Mouse (Mus musculus) R1 (cell line): ENCODE results near the gene Jph2.
"Not testable (repeated sequence)": the region's sequence is repeated elsewhere in the genome, so short reads cannot be mapped to it uniquely, and the experiment has no call there.

Source experiments
- DNase-seq: peaks from one replicate; pipeline ENCODE4 v3.0.0-alpha.2; 2018; ENCODE audit warnings: low read depth, low spot score

The Jph2 gene

DNA sequence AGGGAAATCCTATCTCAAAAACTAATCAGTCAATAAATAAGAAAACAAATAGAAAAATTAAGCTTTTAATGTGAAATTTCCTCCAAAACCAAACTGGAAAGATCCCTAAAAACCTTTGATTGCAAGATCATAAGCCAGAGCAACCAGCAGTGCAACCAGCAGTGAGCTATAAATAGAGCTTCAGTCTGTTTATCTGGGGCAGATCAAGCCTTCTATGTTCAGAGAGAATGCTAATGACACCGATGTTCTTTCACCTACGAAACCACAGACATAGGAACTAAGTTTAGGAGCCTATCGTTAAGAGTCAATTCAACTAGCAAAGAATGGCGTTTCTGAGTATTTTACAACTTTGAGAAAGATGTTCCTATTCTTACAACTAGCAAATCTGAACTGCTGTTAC lies 14.0 kb upstream of the Jph2 start:
- DNase-seq: no peak

DNA sequence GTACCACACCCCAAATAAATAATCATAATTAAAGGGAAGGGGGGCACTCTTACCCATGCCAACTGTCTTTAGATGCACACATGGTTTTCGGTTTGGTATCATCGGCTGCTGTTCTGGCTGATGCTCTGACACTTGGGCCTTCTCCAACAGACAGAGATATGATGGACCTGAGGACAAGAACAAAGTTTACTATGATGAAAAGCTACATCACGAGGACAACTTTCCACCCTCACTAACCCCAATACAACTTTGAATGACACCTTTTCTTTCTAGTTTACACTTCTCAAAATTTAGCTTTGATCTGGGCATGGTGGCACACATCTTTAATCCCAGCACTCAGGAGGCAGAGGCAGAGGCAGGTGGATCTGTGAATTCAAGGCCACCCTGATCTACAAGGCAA lies 13.6 kb upstream of the Jph2 start:
- DNase-seq: not testable (repeated sequence)

DNA sequence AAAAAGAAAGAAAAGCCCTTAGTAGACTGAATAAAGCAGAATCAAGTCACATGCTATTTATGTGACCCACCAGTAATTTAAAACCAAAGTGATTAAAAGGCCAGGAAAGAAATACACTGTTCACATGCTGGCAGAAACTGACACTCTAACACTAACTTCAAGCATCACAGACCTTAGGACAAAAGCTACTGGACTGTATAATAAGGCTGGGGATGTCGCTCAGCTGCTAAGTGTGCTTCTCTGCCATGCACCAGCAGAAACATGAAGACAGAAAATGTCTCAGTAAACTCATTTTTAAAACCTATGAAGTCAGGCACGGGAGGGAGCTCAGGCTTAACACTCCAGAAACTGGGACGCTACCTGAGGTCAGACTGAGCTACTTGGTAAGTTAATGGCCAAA lies 12.4 kb upstream of the Jph2 start:
- DNase-seq: no peak

DNA sequence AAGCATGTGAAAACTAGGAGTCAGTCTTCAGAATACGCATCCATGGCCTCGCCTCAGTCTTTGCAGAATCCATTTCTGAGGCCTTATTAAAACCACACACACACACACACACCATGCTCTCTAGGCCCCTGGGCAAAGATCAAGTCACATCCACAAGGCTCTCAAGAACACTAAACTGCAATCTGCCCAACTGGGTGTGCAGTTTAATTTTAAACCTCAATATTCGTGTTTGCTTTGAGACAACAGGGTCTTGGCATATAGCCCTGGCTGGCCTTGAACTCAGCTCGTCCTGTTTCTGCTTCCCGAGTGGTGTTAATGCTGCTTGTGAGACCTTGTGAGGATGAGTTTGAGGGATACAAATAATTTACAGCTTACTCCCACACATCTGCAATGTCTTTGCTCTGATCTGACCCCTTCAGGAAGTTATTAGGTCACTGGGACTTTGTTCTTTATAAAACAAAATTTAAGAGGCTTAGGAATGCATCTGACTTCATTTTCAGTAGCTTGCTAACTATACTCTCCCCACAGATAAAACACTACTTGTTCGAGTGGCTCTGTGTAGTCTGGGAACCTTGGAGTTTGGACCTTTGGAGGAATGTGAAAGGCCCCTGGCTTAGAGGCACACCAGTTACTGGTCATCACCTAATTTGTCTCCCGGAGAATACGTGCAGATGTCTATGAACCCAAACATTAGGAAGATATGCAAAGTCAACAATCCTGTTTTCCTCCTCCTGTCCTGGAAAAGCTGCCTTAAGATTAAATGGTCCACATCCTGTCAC lies 6.4 kb upstream of the Jph2 start:
- no peak for DNase-seq

DNA sequence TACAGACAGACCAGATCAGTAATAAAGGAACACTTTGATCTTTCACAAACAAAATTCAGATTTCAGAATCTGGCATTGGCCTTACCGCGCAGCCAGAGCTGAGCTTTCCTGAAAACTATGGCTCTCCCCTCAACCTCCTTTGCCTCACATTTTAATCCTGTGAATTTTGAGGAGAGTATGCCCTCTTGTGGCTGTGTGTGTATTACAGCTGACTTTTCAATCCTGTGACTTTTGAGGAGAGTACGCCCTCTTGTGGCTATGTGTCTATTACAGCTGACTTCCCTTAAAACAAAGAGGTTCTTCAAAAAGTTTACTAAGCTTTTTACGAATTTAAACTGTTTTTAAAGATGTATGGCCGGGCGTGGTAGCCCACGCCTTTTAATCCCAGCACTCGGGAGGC lies 3.4 kb upstream of the Jph2 start:
- peak; percentile 86 for DNase-seq

DNA sequence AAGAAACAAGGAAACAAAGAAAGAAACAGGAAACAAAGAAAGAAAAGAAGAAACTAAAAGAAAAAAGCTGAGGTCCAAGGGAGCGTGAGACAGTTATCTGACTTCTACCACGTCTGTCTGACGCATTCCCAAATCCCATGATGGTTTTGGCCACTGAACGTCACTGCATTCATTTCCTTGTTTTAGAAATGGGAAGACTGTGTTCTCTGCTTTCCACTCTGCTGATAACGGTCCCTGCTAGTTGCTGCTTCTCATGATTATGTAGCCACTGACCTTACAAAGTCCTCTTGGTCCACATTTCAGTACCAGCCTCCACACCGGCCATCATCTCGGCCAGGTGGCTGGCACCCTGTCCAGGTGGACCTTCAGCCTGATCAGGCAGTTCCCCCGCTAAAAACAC lies 1.4 kb upstream of the Jph2 start:
- DNase-seq: no peak

DNA sequence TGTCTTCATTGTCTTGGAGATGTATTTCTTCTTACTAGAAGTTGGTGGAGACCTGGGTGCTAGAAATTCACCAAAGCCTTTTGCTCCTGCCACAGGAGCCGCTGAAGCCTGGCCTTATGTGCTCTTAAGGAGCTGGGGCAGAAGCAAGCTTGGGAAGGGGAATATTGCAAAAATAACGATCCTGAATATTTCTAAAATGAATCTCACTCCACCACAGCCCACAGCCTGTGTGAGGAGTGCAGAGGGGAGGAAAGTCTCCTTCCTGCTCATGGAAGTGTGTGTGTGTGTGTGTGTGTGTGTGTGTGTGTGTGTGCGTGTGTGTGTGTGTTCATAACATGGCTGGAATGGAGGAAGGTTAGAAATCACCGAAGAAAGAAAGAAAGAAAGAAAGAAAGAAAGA lies 977 bp upstream of the Jph2 start:
- DNase-seq: no peak

DNA sequence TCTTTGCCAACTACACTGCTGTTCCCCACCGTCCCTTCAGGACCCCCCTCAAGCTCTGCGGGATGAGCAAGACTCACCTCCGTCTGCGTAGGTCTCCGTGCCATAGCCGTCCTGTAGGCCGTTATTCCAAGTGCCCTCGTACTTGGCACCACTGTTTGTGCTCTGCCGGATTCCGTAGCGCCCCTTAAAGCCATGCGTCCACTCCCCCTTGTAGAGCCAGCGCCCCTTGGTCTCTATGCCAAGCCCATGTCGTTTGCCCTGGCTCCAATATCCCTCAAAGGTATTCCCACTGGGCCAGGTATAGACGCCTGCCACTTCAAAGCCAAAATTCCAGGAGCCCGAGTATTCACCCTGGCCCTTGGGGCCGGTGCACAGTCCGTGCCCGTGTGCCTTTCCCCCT lies 722 bp downstream of the Jph2 start:
- no peak for DNase-seq

DNA sequence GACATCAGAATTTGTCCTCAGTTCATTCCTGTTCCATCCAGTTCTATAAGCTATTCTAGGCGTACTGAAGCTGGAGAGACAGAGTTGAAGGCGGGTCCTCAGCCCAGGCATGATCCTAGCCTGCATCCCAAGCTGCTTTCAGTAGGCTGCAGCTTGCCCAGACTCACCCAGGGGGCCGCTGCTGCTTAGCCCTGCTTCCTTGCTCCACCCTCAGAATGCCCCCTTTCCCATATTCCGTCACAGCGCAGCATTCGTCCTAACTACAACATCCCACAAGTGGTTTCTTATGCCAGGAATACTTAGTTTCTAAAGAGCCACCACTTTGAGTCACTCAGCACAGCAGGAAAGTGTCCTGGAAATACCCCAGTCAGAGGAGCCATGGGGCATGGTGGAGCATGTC lies 2.8 kb downstream of the Jph2 start:
- DNase-seq: no peak

DNA sequence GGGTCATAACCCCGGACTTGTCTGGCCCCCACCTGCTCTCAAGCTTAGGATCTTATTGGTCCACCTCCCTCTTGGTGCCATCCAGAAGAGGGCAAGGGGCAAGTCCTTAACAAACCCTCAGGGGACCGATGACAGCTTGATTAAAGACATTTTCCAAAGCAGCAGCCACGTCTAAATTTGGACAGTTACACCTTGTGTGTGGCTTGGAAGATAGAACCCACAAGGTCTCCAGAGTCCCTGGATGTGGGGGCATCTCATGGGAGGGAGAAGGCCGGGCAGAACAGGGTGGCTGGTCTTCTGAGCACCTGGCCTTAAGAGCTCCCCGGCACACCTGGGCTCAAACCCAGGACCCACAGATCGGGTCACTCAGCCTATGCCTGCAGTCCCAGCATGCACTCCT lies 3.8 kb downstream of the Jph2 start:
- no peak for DNase-seq

DNA sequence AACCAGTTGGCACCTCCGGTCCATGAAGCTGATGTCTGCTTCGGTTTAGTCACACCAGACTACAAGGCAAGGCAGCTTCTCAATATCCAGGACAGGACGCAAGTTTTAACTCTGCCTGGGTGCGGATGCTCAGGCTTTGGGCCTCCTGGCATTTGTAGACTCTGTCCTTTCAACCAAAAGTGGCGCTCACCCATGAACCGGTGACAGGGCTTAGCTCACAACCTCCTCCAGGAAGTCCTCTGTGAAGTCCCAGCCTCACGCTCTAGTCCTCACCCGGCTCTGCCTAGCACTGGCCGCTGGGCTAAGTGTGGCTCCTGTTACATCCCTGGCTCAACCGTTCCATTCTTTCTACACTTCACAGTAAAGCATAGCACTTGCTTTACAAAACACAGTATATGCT lies 4.6 kb downstream of the Jph2 start:
- DNase-seq: no peak

DNA sequence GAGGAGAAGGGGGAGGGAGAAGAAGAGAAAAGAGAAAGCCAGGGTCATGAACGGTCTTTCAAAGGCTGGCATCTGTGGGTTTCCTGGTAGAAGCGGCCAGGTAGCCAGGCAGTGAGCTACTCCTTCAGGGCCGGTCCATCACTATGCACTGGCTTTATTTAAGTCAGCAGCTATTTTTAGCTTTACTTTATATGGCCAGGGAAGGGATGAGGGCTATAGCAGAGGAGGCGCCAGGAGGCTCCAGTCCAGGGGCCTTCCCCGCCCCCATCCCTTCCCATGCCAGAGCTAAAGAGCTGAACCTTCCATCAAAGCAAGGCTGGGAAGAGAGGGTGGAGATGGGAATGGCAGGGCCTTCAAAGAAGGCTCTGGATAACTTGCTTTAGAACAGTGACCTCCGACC lies 5.4 kb downstream of the Jph2 start:
- no peak for DNase-seq

DNA sequence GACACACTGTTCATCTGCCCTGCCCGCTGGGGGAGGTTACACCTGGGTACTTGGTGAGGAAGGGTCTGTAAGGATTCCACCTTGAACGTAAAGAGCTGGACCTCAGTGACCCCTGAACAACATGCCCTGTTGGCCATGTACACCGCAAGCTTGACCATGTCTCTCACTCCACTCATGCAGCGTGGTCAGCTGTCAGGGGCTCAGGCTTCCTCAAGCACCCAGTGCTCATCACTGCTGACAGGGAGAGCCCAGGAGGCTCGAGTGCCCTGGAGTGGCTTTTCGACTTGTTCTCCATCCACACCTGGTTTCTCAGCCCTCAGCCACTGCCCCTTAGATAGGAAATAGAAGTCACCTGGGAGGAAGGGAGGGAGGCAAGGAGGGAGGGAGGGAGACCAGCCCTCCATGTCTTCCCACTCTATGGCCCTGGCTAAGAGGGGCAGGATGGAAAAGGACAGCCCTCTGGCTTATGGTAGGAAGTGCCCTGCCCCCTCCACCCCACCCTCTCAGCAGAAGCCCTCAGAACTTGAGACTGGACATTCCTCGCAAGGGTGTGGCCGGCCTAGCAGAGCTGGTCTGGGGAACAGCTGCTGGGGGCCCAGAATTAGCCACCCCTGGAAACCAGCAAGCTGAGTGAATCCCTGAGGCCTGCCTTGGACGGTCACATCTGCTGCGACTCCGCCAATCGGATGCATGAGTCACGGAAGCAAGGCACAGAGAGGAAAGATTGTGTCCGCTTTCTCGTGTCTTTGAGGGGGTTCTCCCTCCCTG lies 11.2 kb downstream of the Jph2 start:
- DNase-seq: peak; percentile 87

DNA sequence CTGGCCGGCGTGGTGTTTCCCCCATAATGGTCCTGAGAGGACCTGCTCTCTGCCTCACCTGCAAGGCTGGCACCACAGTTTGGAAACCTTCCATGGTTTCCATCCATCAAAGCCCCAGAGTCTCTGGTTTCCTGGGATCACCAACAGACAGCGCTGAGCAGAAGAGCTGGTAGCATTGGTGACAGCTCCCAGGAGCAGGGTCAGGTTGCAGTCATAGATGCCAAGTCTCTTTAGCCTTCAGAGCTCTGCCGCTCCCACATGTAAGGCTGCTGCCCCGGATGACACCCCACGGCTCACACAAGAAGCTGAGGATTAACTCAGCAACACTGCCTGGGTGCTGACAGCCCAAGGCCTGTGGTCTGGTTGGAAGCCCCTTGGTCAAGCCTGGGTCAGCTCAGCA lies 12.7 kb downstream of the Jph2 start:
- no peak for DNase-seq

DNA sequence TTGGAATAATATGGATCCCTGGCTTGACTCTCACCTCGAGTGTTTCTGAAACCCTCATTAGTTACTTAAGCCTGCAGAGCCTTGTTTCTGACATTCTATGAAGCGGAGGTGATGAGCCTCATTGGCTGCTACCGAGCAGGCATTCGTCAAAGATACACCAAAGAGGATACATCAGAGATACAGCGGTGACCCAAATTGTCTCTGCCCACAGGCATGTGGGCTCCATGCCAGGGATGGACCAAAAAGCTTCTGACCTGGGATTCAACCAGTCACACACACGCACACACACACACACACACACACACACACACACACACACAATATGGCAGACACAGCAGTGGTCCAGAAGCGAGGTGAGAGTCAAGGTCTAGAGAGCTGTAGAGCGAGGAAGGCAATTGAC lies 16.5 kb downstream of the Jph2 start:
- no peak for DNase-seq

DNA sequence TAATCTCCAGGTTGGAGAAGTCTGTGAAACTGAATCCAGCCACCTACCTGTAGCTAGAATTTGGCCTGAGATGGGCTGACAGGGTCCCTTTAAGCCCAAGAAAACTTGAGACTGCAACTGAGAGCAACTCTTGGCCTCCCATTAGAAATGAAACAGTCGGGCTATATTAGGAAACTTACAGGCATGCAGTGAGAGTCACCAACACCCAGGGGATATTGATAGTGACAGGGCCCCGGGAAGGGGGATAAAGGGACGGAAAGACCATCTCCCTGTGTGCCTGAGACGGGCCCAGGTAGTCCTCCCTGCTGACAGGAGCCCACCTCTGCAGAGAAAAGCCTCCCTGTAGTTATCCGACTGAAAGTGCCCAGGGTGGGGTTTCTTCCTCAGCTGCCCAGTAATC lies 18.4 kb downstream of the Jph2 start:
- no peak for DNase-seq

DNA sequence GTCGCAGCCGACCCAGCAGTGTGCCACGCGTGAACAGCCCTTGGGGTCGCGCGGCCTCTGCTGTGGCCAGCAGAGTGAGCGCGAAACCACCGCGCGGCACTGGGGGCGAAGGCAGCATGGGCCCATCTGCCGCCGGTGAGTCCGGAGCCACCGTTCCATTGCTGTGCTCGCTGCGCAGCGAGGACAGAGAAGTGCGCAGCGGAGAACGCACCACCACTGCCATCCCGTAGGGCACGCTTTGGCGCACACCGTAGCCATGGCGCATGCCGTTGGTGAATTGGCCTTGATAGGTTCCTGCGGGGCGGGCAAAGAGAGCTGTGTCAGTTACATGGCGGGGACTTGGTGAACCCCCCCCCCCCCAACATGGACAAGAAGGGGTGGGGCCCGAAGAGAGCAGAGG lies 21.7 kb downstream of the Jph2 start:
- peak; percentile 52 for DNase-seq

DNA sequence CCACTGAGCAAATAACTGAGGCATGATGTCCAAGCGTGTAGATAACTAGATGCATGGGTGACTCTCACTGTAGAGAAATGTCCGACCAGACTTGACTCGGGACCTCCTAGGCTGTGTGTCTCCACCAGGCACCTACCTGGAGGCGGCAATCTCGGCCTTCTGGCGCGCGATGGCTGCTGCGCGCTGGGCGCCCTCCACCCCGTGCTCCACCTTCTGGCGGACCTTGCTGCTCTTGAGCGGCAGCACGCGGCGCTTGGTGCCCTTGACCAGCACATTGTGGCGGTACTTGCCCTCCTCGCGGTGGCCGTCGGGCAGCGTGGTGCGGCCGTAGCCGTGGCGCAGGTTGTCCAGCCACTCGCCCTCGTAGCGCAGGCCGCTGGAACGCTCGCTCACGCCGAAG lies 22.3 kb downstream of the Jph2 start:
- peak; percentile 32 for DNase-seq

DNA sequence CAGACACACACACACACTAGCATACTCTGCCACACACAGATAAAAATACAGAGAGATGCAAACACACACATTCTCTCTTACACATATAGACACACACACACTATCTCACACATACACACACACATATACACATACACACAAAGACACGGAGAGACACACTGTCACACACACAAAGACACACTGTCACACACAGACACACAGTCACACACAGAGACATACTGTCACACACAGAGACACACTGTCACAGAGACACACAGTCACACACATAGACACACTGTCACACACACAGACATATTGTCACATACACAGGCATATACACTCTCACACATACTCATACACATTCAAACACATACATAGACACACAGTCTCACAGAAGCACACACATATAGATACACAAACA lies 25.2 kb downstream of the Jph2 start:
- DNase-seq: no peak

DNA sequence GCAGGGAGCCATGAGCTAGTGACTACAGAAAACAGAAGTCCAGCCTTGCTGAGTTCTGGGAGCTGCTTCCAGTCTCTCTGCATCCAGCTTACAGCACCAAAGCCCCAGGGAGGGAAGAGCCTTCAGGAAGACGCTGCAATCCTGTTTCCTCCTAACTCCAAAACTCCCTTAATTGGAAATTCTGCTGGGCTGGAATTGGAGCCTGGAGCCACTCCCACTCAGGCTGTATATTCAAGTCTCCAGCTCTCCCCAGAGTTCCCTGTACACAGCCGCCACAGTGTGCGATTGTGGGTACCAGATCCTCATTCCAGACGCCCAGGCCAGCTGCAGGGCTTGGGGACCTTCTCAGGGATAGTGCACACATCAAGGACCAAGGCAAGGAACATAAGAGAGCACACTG lies 27.6 kb downstream of the Jph2 start:
- no peak for DNase-seq

DNA sequence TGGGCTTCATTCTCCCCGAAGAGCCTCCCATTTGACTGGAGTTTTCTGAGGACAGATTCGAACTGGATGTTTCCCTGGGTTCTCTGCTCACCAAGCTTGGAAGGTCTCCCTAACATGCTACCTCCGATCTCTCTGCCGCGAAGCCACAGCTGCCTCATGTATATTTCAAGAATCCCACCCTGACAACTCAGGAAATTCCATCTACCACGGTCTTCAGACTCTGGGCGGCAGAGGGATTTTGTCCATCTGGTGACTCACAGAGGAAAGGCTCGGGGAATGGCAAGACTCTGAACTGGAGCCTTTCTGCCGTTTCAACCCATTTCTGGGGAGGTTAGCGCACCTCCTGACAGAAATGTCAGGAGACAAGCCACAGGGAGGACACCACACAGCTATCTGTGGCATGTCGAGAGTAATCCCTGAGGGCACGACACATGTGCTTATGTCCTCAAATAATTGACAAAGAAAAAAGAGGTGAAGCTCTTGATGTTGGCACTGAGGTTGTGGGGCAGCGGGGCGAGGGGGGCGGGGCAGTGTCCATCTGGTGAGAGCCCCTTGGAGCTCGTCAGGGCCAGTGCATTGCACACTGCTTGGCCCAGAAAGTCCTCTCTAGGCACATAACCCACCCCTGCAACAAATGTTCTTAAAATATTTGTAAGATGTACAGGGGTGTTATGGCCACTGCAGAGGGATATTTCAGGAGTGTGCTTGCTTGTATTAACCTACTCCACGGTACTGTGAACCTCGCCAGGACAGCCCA lies 32.8 kb downstream of the Jph2 start:
- no peak for DNase-seq
